Mouse (Mus musculus): ENCODE results near the gene Mtus2.

DNA sequence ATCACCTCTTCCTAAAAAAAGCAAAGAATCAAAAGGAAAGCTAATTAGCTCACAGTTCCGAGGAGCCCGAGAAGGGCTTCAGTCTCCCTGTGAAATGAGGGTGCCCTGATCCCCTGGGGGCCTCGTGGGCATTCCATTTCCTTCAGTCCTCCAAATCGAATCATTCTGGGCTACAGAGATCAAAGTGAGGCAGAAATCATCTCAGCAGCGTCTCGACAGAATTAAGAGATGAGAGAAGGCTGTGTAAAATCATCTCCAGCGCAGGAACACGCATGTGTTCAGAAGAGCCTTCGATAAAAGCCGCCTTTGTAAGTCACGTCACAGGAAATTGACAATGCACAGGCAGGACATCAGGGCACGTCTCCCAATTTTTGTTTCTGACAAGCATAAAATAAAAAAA is 167.2 kb downstream of the Mtus2 start:
- no peak for TF ChIP-seq CTCF (IDR thresholded peaks at IDR 0.05; ENCODE audit: borderline replicate concordance, control insufficient read depth, extremely low read depth, insufficient read depth, low read length, poor library complexity)
- TF ChIP-seq POLR2A (IDR thresholded peaks at IDR 0.05; ENCODE audit: control insufficient read depth, extremely low read depth, insufficient read depth, low read length, poor library complexity) = no peak
